Mouse (Mus musculus): Measurements from ENCODE around the gene Rimklb.

DNA sequence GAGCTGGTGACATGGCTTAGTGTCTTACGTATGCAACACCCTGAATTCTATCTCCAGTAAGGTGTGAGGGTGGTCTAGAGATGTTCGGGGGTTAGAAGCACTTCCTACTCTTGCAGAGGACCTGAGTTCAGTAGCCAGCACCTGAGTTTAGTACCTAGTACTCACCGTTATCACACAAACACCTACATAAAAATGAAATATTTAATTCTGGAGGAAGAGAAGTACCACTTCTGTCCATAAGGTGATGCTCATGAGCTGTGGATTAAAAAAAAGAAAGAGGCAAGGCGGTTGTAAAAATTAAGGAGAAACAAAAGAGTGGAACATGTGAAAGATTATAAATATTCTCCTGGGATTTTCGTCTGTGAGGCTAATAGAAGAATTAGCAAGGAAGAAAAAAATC is 2.1 kb downstream of the Rimklb start:
- TF ChIP-seq CTCF (IDR thresholded peaks at IDR 0.05; ENCODE audit: extremely low read depth, insufficient read depth, insufficient read length, insufficient replicate concordance) (no peak), POLR2A (IDR thresholded peaks at IDR 0.05; ENCODE audit: low read depth, low read length) (no peak)

Data from spleen, adult 2 months (tissue).